Mouse (Mus musculus) frontal cortex, postnatal 25 days (tissue): ENCODE data around the gene Cyth1.
A peak's percentile ranks its signal among the peaks of the same experiment; 100 is the strongest.

Experiments
- DNase-seq, 2 experiments: peaks; one replicate each; pipeline ENCODE4 v3.0.0; 2022; ENCODE audit warnings: low spot score in 2 of 2

Gene Cyth1

DNA sequence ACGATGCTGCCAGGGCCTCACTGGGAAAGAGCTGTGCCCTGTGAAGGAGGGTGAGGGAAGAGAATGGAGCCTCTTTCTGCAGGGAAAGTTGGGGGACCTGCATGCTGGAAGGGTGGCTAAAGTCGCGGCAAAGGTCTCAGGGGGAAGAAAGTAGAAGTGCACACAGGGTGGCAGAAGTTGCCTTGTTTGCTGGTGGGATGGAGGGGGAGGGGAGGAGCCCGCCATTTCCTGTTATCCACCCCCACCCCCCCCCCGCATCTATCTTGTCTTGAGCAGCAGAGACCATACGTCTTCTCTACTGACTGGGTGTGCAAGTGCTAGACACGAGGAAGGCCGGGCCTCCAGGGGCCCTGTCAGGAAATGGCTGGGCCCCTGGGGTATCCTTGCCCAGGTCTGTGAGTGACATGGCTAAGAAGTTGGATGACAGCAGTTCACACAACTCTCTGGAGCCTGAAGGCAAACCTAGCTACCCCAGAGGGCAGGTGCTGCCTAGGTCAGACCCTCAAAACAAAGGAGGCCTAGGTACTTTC lies 133.7 kb downstream of the Cyth1 start:
- DNase-seq, result no peak

- no peak for DNase-seq
Measured at GRCm38 (mm10) chr11:118113516-118114205, 134.7 kb downstream of the Cyth1 start.

DNA sequence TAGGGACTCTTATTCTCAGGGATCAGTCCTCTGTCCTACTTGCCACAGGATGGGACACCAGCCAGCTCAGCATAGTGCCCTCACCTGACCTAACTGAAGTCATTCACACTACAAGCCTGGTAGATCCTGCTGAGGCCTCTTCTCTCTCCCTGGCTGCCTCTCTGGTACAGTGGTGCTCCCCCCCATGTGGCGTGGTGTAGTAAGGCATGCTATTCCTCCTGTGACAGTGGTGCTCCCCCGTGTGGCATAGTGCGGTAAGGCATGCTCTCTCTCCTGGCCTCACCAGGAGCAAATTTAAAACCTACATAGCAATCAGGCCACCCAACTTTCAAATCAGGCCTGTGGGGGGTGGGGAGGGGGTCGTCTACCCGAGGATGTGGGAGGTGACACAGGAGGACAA lies 144.4 kb downstream of the Cyth1 start:
- peak; percentile 78 to 80 for DNase-seq

DNA sequence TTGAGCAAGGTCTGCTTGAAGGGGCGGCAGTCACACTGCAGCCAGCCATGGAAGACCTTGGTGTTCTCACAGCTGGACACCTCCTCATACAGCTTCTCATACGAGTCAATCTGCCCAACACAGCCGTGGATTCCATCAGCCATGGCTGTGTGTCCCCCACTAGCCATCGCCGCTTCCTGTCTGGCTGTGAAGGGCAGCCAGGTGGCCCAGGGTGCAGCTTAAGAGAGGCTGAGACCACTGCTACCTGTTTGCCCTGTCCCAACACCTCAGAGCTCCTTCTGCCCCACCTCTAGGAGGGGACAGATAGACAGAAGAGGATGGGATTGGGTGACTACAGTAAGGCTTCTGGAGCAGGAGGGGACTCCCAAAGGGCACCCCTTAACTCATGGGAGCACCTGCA lies 145.0 kb downstream of the Cyth1 start:
- DNase-seq, result no peak

GRCm38 (mm10) chr11:118102838-118103237 lies 145.6 kb downstream of the Cyth1 start:
- DNase-seq, result peak; percentile 92 to 93

GRCm38 (mm10) chr11:118101133-118101532 lies 147.3 kb downstream of the Cyth1 start:
- DNase-seq, result no peak

DNA sequence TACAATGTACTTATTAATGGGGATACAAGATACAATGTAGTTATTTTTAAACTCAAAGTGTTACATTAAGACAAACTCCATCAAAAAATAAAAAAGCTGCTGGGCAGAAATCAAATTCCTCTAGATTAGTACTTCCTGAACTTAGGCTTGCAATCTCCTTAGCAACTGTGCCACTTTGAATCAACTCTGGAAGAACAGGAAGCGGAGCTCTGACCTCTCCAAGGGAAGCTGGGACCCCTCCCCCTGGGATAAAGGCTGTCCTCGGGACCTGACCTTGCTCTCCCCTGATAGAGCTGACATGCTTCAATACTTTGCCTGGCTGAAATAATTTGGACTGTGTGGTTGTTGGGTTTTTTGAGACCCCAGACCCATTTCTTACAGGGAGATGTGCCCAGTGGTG lies 151.7 kb downstream of the Cyth1 start:
- no peak for DNase-seq

DNA sequence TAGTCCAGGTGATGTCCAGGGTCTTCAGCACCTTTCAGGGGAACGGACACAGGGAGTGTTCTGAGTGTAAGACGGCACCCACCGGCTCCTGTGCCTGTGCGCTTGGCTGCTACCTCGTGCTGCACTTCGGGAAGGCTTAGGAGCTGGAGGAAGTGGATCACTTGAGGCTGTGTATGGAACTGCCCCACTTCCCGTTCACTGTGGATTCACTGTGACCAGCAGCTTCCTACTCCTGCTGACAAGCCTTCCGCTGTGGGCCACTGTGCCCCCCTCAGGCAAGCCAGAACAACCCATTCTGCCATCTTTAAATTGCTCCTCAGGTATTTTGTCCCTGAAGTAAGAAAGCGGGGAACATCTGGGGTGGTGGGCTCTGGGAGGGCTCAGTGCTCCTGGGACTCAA lies 153.4 kb downstream of the Cyth1 start:
- no peak for DNase-seq

GRCm38 (mm10) chr11:118091002-118091670 lies 157.3 kb downstream of the Cyth1 start:
- no peak for DNase-seq

DNA sequence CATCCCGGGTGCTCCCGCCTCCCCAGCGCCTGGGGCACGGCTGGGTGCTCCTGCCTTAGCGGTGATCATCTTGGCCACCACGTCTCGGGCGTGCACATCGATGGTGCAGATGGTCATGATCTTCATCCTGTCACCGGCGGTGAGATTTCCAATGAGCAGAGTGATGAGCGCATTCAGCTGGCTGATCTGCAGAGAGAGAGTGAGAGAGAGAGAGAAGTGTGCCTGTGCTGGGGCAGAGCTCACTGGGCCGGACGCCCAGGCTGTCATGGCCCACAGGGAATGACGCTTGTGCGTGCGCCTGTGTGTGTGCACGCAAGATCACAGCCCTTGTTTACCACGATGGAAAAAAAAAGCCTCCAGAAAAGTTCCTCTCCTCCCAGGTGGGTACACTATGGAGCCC lies 159.5 kb downstream of the Cyth1 start:
- DNase-seq, result no peak

DNA sequence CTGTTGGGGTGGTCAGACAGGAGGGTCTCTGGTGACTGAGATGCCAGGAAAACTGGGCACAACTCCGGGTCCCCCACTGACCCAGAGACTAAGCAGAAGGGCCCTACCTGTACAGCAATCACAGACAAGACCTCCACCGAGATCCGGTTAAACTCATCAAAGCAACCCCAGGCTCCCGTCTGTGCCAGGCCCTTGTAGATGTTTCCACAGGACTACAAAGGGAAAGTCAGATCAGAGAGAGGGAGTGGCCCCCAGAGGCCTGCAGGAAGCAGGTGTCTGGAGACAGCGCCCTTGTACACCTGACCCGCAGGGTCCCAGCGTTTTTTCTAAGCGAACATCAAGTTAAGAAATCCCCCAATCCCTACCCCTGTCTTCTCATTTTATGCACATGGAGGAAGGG lies 162.4 kb downstream of the Cyth1 start:
- DNase-seq, result no peak

- no peak for DNase-seq
Measured at GRCm38 (mm10) chr11:118085176-118085575, 163.2 kb downstream of the Cyth1 start.

DNA sequence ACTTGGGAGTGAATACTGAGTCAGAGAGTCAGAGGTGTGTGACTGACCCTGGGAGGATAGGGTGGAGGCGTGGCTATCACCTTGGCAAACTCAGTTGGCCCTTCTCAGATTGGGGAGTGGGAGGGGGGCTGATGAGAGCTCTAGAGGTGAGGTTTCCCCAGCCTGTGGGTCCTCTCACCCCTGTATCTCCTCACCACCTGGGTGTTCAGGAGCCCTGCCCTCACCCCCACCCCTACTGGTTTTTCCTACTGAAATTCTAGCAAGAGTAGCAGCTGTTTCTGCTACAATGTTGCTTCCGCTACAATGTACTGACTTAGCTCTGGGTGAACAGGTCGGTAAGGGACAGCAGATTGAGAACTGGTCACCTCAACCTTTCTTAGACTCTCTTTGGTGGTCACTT lies 164.1 kb downstream of the Cyth1 start:
- no peak for DNase-seq

DNA sequence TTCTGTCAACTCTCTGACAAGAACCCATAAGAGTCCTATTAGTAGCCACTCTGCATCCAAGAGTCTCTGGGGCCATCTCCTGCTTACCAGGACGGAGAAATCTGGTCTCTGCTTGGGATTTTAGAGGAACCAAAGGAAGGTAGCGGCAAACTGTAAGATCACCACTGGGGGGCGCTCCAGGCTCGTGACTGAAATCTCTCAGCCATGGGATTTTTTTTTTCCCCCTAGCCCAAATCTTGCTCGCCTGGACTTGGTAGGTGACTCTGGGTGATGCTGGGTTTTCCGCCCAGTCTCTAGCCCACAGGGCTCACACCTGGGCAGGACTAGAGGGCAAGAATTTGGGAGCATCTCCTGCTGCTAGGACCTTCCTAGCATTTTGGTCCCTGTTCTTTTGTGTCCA lies 164.6 kb downstream of the Cyth1 start:
- peak; percentile 64 for DNase-seq

- no peak for DNase-seq
Measured at GRCm38 (mm10) chr11:118082294-118082693, 166.1 kb downstream of the Cyth1 start.
